Mouse (Mus musculus): ENCODE measurements at regions not wholly inside any gene's neighbourhood (a gene's known extent, or its start where the extent isn't known, plus 50 kb on each side); places are given as distances from the start of the nearest gene placed in this dataset.
"Not testable (repeated sequence)": the region's sequence is repeated elsewhere in the genome, so short reads cannot be mapped to it uniquely, and the experiment has no call there.

DNA sequence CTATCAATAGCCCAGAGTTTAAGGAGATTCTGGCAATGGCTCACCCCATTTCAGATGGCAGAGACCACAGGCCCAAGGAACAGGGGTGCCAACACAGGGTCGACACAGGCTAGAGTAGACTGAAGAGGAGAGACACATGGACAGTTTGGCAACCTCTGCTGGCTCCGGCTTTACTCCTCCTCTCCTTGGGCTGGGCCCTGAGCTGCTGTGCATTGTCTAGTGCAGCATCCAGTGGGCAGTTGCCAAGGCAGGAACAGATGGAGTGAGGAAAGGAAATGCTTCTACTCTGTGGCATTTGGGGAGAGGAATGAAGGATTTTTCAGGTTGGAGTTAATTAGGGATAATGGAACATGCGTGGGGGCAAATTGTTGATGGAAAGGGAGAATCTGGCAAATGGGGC, 151.0 kb upstream of the 1700012A03Rik start:
- DNase-seq (ENCODE audit: low spot score in 2 of 2): peak in 1 of 2 experiments; percentile 68

DNA sequence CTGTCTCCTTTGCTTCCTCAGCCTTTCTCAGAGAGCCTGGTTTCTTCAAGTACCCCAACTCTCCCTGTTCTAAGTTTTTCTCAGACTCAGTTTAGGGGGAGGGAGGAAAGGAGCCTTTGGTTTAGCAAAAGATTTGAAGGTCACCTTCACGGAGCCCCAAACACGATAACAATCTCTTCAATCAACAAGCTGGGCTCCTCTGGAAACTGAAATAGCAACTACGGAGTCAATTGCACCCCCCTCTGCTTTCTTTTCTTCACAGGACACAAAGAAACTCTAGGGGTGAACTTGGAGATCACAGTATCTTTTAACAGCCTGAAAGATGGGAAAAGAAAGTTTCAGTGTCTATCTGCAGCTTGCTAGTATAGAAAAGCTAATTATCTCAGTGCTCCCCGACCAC, 151.4 kb upstream of the 1700012A03Rik start:
- no peak for DNase-seq (ENCODE audit: low spot score in 2 of 2)

DNA sequence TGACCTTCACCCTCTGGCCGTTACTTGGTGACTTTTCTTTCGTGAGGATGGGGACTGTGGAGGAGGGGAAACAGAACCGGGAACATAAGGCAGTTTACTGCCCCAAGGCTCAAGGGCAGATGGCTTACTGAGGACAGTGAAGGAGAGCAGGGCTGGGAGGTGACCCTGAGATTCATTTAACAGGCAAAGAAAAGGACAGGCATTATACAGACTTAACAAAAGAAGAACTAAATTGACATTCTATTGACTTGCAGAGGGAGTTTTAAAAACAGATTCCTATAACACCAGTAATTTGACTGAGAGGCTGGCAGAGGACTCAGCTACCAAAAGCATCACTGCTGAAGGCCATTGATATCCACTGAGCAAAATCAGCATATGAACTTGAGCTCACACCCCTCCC, 153.0 kb upstream of the 1700012A03Rik start:
- DNase-seq (ENCODE audit: low spot score in 2 of 2): no peak

DNA sequence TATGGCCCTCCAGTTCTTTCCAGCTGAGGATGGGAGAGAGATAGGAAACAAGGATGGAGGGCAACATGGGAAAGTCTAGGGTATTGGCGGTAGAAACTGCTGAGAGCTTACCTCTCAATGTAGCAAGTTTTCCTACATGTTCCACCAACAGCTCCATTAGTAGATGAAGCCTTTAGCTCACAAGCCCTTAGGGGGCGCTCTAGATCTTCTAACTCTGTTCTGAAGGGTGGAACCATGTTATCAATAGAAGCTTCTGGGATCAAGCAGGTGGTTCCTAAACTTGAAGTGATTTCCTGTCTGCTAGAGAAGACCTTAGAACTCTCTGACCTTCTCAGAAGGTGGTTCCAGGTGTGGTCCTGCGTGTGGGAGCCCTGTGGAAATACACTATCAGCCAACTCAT, 154.2 kb upstream of the 1700012A03Rik start:
- DNase-seq (ENCODE audit: low spot score in 2 of 2): peak in 1 of 2 experiments; percentile 55

DNA sequence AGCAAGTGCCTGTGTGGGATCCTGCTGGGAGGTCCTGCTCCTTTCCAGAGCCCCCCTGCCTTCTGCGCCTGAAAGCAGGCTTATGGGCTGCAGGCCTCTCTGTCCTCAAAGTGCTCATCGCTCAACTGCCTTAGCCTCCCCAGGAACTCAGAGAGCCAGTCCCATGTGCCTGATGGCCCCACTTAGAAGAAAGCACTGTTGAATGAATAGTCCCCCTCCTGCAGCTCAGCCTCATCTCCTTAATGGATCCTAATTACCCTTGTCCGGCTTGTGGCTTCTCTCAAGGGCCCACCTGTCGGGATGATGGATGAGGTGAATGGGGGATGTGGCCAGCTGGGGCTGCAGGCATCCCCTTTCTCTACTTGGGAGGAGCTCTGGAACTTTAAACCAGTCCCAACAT, 163.1 kb upstream of the 1700012A03Rik start:
- no peak for DNase-seq (ENCODE audit: low spot score in 2 of 2)

DNA sequence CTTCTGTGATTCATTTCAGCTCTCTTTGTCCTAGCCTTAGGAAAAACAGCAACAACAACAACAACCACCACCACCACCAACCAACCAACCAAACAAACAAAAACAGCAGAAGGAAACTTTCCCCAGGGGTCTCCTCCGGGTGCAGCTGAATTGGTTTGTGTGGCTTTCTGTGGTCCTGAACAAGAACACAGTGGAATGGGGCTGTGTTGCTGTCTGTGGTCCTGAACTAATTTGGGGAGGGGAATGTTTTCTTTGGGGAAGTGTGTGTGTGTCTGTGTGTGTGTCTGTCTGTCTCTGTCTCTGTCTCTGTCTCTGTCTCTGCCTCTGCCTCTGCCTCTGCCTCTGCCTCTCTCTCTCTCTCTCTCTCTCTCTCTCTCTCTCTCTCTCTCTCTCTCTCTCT, 164.8 kb upstream of the 1700012A03Rik start:
- DNase-seq (ENCODE audit: low spot score in 2 of 2): not testable (repeated sequence)

DNA sequence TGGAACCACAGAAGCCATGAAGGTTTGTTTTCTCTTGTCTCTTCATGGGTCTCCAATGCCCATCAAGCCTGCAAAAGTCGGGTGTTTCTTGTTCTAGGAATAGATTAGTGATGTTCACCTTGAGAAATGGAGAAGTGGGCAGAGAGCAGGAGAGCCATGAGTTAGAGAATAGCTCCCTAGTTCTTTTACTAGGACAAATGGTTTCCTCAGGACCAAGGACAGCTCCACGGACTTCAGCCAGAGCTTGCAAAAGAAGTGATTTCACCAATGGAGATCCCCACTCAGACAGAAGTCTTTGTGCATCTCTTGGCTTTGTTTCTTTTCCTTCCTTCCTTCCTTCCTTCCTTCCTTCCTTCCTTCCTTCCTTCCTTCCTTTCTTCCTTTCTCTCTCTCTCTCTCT, 166.3 kb upstream of the 1700012A03Rik start:
- no peak for DNase-seq (ENCODE audit: low spot score in 2 of 2)

DNA sequence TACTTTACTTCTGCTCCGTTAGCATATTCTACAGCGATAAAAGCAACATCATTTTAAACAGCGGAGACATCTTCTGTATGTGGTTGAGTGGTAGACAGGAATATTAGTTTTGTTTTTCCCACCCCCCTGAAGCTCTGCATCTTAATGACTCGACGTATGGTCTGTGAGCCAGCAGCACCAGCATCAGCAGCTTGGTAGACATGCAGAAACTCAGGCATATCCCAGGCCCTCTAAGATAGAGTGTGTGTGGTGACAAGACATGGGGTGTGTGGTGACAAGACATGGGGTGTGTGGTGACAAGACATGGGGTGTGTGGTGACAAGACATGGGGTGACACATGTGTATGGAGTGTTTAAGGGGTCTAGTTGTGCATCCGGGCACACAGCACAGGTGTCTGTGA, 175.4 kb upstream of the 1700012A03Rik start:
- no peak for DNase-seq (ENCODE audit: low spot score in 2 of 2)

DNA sequence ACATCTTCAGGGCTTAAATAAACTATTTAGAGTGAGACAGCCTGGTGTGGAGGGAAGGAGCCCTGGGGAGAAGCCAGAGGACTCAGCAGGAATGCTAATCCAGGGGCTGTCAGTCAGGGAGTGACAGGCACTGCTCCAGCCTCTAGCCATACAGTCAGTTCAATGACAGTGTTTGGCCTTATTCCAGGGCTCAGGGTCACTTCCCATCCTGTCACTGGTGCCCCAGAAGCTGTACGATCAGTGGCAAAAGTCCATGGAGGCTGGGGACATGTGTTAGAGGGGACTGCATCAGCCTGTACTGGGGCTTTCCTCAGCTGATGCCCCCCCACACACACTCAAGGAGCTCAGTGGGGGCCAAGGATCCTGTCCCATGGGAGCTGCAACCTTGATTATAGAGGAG, 176.1 kb upstream of the 1700012A03Rik start:
- DNase-seq (ENCODE audit: low spot score in 2 of 2): no peak

DNA sequence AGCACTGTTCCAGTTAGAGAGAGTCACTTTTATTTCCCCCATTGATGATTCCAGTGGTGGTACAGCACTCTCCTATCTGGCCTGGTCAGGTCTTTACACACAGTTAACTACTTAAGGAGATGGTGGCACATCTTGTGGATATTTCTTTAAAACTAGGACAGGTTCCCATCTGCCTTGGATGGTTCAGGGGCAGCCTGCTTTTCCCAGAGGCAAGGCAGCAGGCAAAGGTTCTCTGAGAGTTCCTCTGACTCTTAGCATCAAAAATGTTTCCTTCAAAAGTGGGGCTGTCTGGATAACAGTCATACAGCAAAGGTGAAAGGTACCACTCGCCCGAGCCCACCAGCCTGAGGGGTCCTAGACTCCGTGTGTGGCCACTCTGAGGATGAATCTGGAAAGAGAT, 178.3 kb upstream of the 1700012A03Rik start:
- DNase-seq (ENCODE audit: low spot score in 2 of 2): no peak

DNA sequence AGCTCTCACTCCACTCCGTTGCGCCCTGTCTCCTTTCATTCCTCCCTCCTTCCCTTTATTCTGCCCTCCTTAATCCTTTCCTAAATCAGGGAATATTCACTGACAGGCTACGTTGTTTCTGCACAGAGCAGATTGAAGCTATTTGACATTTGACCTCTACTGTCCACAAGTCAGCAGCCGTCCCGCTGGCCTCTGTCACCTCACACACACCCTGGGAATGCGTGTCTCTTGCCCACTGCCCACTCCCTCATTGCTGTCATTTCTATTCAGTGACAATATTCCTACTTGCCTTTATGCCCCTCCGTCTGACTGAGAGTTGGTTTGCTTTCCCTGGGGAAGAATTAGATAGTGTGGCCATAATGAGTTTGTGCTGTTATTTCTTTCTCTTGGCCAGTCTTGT, 188.1 kb upstream of the 1700012A03Rik start:
- no peak for DNase-seq (ENCODE audit: low spot score in 2 of 2)

DNA sequence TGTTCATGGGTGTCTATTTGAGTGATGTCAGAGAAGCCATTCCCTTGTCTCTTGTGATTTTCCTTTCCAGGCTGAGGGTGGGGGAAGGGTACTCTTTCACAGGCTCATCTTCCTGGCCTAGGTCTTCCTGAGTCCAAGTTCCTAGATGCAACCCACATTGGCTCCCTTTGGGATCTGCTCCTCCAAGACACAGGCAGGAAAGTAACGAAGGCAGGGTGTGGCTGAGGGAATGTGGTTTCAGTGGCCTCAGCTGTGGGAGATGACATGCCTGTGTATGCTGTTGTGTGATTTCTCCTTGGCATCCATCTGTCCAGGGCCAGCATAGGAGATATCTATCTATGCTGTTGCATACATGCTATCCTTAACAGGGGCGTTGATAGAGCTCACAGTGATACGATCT, 190.4 kb upstream of the 1700012A03Rik start:
- no peak for DNase-seq (ENCODE audit: low spot score in 2 of 2)

DNA sequence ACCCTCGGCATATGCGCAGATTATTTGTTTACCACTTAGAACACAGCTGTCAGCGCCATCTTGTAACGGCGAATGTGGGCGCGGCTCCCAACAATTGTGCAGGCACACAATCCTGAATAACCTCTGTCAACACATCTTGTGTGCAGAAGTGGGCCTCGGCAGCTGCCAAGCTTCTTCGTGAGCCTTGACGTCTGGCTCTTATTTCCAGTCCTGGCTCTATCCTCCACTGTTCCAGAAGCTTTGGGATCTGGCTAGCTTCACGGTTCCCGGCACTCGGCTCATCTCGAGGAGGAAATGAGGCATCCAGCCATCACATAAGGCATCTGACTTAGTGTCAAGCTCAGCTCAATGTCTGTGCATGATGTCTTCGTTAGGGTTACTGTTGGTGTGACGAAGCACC, 195.8 kb upstream of the 1700012A03Rik start:
- DNase-seq (ENCODE audit: low spot score in 2 of 2): no peak

DNA sequence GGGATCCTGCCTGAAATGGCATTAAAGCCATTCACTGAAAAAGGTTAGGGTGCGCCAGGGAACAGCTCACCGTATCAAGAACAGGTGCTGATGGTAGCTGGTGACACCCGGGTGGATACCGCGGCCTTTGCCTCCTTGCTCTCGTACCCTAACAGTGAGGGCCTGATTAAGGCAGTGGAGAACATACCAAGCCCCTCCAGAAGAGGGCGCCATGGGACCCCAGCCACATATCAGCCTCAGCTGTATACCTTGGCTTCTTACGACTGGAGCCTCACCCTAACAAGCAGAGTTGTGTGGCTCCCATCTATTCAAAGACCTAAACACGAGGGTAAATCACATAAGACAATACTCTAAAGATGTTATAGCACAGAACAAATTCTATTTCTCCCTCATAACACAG, 203.7 kb upstream of the 1700012A03Rik start:
- DNase-seq (ENCODE audit: low spot score in 2 of 2): no peak

DNA sequence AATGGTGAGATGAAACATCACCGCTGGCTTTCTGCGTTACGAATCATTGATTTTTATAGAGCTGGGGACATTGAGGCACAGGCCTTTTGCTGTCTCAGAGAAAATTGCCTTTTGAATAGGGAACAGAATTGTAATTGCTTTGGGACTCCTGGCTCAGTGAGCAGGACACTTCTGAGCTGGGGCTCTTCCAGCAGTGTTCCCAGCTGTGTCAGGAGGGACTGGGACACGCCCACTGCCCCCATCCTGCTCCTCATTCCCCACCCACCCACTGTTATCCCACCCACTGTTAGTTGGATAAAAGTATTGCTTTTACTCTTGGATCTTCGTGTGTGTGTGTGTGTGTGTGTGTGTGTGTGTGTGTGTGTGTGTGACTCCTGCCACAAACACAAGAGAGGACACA, 204.4 kb upstream of the 1700012A03Rik start:
- no peak for DNase-seq (ENCODE audit: low spot score in 2 of 2)

DNA sequence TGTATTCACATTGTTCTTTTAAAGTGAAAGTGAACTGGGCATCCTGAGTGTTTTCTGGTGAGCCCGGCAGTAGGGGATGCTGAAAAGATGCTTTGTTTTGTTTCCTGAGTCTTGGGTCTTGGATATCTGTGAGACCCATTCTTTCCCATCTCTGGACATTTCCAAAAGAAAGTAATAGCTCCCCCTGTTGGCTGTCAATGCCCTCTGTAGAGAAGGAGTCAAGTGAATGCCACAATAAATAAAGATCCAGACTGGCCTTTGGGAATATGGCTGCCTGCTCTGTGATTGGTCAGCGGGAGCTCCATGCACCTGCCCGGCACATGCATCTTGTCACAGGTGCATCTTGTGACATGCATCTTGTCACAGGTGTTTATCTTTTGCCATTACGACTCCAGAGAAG, 209.4 kb upstream of the 1700012A03Rik start:
- no peak for DNase-seq (ENCODE audit: low spot score in 2 of 2)

DNA sequence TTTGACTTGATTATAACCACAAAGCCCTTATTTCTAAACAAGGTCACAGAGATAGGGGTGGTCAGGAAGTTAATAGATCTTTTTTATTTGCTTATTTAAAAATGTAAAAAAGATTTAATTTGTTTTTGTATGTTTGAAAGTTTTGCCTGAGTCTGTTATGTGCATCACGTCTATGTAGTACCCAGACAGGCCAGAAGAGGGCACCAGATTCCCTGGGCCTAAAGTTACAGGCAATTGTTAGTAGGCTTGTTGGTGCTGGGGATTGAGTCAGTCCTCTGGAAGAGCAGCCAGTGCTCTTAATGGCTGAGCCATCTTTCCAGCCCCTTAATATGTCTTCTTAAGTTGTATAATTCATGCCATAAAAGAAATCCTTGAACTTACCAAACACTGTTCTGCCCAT, 211.5 kb upstream of the 1700012A03Rik start:
- DNase-seq (ENCODE audit: low spot score in 2 of 2): no peak

DNA sequence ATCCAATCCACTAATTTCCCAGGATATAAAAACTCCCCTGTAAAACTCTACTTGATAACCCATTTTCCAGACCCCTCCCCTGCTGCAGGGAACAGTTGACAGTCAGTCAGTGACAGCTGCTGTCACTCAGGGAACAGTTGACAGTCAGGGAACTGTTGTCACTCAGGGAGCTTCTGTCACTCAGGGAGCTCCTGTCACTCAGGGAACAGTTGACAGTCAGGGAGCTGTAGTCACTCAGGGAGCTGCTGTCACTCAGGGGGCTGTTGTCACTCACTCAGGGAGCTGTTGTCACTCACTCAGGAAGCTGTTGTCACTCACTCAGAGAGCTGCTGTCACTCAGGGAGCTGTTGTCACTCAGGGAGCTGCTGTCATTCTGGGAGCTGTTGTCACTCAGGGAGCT, 214.3 kb upstream of the 1700012A03Rik start:
- no peak for DNase-seq (ENCODE audit: low spot score in 2 of 2)

DNA sequence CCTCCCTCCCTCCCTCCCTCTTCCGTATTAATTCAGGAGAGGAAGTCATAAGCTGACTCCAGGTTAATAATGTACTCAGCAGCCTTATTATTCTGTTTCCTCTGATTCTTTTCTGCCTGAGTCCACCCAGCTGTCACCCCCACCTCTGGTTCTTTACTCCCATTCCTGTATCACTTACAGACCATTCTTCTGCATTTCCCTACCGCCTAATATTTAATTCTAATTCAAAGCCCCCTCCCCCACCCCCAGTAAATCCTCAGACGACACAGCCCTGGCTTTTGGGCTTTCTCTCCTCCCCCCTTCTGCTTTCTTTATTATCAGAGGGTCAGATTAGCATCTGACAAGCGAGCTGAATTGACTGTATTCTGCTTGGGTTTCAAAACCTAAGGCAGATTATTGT, 215.5 kb upstream of the 1700012A03Rik start:
- no peak for DNase-seq (ENCODE audit: low spot score in 2 of 2)

DNA sequence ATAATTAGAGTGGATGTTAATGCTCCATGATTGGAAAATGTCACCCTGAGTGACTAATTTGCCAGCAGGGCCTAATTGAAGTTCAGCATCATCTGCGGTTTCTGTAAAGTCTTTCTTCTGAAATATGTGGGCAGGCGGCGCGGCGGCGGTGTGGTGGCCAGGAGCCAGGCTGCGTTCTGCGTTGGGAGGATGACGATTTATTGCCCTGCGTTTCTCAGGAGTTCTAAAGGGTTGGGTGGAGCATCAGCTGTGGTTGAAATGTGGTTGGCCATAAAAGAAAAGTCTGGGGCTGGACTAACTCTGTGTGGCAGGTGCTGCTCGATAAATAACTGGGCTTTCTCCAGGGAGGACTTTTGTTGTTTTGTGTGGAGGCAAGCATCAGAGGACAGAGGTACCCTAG, 219.4 kb upstream of the 1700012A03Rik start:
- peak in 1 of 2 experiments; percentile 41 for DNase-seq (ENCODE audit: low spot score in 2 of 2)

DNA sequence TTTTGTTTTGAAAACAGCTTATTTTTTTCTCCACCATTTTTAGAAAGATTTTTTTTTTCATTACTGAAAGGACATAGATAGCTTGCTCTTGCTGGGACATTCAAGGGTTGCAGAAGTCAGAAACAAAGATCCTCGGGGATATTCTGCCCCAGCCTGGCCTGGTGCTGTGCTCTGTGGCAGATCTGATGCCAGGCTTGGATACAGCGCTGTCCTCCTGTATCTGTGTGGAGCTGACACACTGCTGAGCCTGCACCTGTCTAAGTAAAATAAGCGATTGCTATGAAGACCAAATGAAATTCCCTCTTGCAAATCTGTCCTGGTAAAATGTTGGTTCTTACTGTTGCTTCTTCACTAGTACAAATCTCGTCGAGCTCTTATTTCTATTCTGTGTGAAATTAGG, 226.4 kb upstream of the 1700012A03Rik start:
- DNase-seq (ENCODE audit: low spot score in 2 of 2): no peak

DNA sequence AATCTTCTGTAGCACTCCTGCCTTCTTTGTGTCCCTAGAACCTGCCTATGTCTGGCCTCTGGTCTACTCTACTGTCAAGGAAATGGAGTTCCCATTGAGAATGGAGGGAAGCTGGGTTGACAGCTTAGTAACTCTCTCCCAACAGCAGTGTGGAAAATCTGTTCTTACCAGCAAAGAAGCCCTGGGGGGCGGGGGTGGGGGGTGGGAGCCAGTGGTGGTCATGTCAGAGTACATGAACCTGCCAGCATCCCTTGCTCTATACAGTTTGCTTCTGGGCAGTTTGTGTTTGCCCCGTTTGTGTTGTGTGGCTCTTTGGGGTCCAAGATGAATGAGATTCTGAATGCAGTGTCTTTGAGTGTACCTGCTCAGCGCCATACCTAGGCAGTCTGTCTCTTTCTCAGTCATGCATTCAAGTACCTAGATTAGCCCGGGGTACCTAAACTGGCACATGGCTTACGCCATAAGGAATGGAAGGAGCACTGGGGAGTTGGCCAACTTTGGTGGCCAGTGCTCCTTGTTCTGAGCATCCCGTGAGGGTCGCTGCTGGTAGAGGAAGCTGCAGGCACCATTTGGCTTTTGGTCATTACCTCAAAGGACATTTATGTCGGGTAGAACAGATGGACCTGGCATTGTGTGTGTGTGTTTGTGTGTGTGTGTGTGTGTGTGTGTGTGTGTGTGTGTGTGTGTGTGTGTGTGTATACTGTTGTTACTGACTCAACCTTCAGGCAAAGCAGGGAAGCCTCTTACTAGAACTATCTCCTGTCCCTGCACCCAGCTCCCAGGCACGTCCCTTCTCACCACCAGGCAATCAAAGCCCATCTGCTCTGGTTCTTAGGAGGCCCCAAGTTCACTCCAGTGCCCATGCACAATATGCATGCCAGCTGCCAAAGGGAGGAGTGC, 227.6 kb upstream of the 1700012A03Rik start:
- DNase-seq (ENCODE audit: low spot score in 2 of 2): no peak

DNA sequence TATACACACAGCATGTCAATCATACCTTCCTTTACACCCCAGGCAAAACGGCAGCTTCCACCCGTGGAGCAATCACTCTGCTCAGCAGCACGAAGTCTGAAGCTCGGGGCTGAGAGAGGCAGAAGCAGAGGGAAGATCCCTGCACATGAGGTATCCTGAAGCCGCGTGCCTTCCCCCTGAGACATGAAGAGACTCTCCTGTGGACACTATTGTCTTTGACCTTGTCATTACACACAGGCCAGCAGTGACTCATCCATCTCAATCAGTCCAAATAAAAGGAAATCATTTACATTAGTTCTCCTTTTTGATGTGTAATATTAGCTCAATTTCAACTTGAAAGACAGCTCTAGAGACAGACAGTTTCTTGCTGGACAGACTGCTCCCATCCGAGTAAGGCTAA, 228.4 kb upstream of the 1700012A03Rik start:
- DNase-seq (ENCODE audit: low spot score in 2 of 2): no peak

DNA sequence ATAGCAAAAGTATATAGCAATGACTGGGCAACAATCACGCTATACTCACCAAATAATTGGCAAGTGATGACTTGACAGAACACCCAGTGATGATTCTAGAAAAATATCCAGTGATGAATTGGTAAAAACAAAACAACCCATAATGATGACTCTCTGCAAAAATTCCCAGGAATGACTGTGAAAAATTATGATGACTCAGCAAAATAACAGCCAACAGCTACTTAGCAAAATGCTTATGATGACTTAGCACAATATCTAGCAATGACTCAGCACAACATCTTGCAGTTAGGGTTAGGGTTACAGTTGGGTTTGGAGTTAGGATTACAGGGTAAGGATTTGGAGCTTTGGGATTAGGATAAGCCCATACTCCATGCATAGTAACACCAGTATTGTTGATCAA, 232.4 kb upstream of the 1700012A03Rik start:
- no peak for DNase-seq (ENCODE audit: low spot score in 2 of 2)

Measured in left cerebral cortex, adult 9 months (tissue).